Comparison of ENCODE assay signal across 8 mouse cellular contexts in genomic region chr5:67307659-67308222, GRCm38 (mm10). TPM values are rescaled to one million over a fixed set of nuclear protein-coding genes. Genes with fewer than 3 reads are reported as not detected.
DNase-seq lines count a peak whose midpoint lies in the region; ATAC-seq lines count a peak whose summit lies in the region.

No protein-coding gene starts in this region.

- WGBS in heart, embryonic 16.5 days, result 22% methylated on average over 13 of the region's 13 CpGs
- 37% methylated on average over 13 of the region's 13 CpGs for WGBS in hindbrain, embryonic 12.5 days
- WGBS in midbrain, embryonic 12.5 days, result 36% methylated on average over 13 of the region's 13 CpGs

- no peaks in the 10 kb centered on the region for H3K9me3 ChIP-seq in heart, embryonic 16.5 days (replicated peaks; ENCODE audit: control insufficient read depth, low read length)
- no peaks in the 10 kb centered on the region for H3K9me3 ChIP-seq in hindbrain, embryonic 12.5 days (replicated peaks)
- H3K9me3 ChIP-seq in midbrain, embryonic 12.5 days, result no peaks in the 10 kb centered on the region

- peak overlapping the region; percentile 83 for H3K4me2 ChIP-seq in heart, embryonic 16.5 days (ENCODE audit: low read depth, low read length)
- peak overlapping the region; percentile 62 for H3K4me2 ChIP-seq in hindbrain, embryonic 12.5 days (replicated peaks)
- H3K4me2 ChIP-seq in midbrain, embryonic 12.5 days (replicated peaks), result peak overlapping the region; percentile 91

- H3K4me3 ChIP-seq in heart, embryonic 16.5 days (ENCODE audit: low read length), result peak overlapping the region; percentile 98
- H3K4me3 ChIP-seq in hindbrain, embryonic 12.5 days, result peak overlapping the region; percentile 92
- H3K4me3 ChIP-seq in midbrain, embryonic 12.5 days, result peak overlapping the region; percentile 97

- no peaks in the 10 kb centered on the region for H3K27me3 ChIP-seq in heart, embryonic 16.5 days (ENCODE audit: control insufficient read depth, insufficient read depth, low read length)
- no peaks in the 10 kb centered on the region for H3K27me3 ChIP-seq in hindbrain, embryonic 12.5 days
- H3K27me3 ChIP-seq in midbrain, embryonic 12.5 days, result no peaks in the 10 kb centered on the region

- H3K4me1 ChIP-seq in heart, embryonic 16.5 days (ENCODE audit: control insufficient read depth, insufficient read depth, low read length), result peaks cover 12% of the 10 kb centered on the region
- H3K4me1 ChIP-seq in hindbrain, embryonic 12.5 days, result peaks cover 11% of the 10 kb centered on the region
- peaks cover 13% of the 10 kb centered on the region for H3K4me1 ChIP-seq in midbrain, embryonic 12.5 days

- peak overlapping the region; percentile 94 for H3K9ac ChIP-seq in heart, embryonic 16.5 days (ENCODE audit: low read length)
- H3K9ac ChIP-seq in hindbrain, embryonic 12.5 days, result peak overlapping the region; percentile 92
- H3K9ac ChIP-seq in midbrain, embryonic 12.5 days (replicated peaks), result peak overlapping the region; percentile 95

- H3K36me3 ChIP-seq in heart, embryonic 16.5 days (ENCODE audit: control insufficient read depth, insufficient read depth), result no peaks in the 10 kb centered on the region
- 0 out of 2 replicates have a peak, but pooled peaks cover 4% of the 10 kb centered on the region for H3K36me3 ChIP-seq in hindbrain, embryonic 12.5 days
- no peaks in the 10 kb centered on the region for H3K36me3 ChIP-seq in midbrain, embryonic 12.5 days

- ATAC-seq in heart, embryonic 16.5 days (replicated peaks; ENCODE audit: extremely low read depth, insufficient read depth, low FRiP score), result no peak
- no peak for ATAC-seq in hindbrain, embryonic 12.5 days (ENCODE audit: low FRiP score)
- ATAC-seq in midbrain, embryonic 12.5 days (ENCODE audit: low FRiP score, low read depth), result no peak
- no peak for ATAC-seq in monocyte, adult 5-6 weeks (replicated peaks; ENCODE audit: insufficient number of reproducible peaks, low FRiP score, low TSS enrichment, poor library complexity, severe bottlenecking)
- ATAC-seq in frontal cortex, adult (ENCODE audit: low TSS enrichment), result no peak

- H3K27ac ChIP-seq in heart, embryonic 16.5 days (ENCODE audit: low read length), result no peak overlapping the region
- no peak overlapping the region; the same call in 1 of the 2 replicates for H3K27ac ChIP-seq in hindbrain, embryonic 12.5 days
- H3K27ac ChIP-seq in midbrain, embryonic 12.5 days (replicated peaks), result peak overlapping the region; percentile 76; the same call in 1 of the 2 replicates

- DNase-seq in heart, adult 8-10 months (ENCODE audit: low spot score), result no peak
- peak; percentile 9 for DNase-seq in T-cell, adult 2 months (ENCODE audit: low spot score)
- no peak for DNase-seq in urinary bladder, postnatal 10 days (ENCODE audit: low spot score)

RNA-seq across cellular contexts. Expression of gene Slc30a9, which starts 1.0 kb away (rescaled TPM):
- polyA plus RNA-seq in heart, embryonic 16.5 days (2015; fragmentation: Nextera tagmentation; extraction: Ambion mirVana), result 113 and 120 TPM in 2 replicates
- 100 to 1,000 TPM; 161 to 209 (median 190) TPM for total RNA-seq in heart, adult 8-10 months (2022)
- polyA plus RNA-seq in hindbrain, embryonic 12.5 days (2016; fragmentation: Nextera tagmentation; extraction: Ambion mirVana), result 151 and 156 TPM in 2 replicates
- 147 and 149 TPM in 2 replicates for polyA plus RNA-seq in midbrain, embryonic 12.5 days (2016; fragmentation: Nextera tagmentation; extraction: Ambion mirVana)
- total RNA-seq in monocyte, adult 5-6 weeks (2017), result 33.4 to 55.8 TPM (median 37.3 TPM) in 3 replicates

RNA-seq across cellular contexts. Expression of gene Tmem33, which starts 47.4 kb away (rescaled TPM):
- 48.5 and 50.3 TPM in 2 replicates for polyA plus RNA-seq in heart, embryonic 16.5 days (2015; fragmentation: Nextera tagmentation; extraction: Ambion mirVana)
- 10 to 100 TPM; 42.7 to 56.8 (median 49.0) TPM for total RNA-seq in heart, adult 8-10 months (2022)
- polyA plus RNA-seq in hindbrain, embryonic 12.5 days (2016; fragmentation: Nextera tagmentation; extraction: Ambion mirVana), result 93.2 and 106 TPM in 2 replicates
- polyA plus RNA-seq in midbrain, embryonic 12.5 days (2016; fragmentation: Nextera tagmentation; extraction: Ambion mirVana), result 99.3 and 106 TPM in 2 replicates
- 24.9 to 49.5 TPM (median 30.6 TPM) in 3 replicates for total RNA-seq in monocyte, adult 5-6 weeks (2017)
